Mouse (Mus musculus): ENCODE results near the gene Map2k3.

Gene Map2k3

GRCm38 (mm10) chr11:60955621-60956383 is 24.0 kb downstream of the Map2k3 start:
- in situ Hi-C loops (cut with MboI, MseI): no loop called here

- in situ Hi-C loops (cut with MboI, MseI): no loop called here
Measured at GRCm38 (mm10) chr11:60958948-60959347, 27.1 kb downstream of the Map2k3 start.

GRCm38 (mm10) chr11:60961176-60961575 is 29.3 kb downstream of the Map2k3 start:
- in situ Hi-C loops (cut with MboI, MseI): loop anchor here (5.0 kb wide), 1 partner anchor 46 kb away; no protein-coding TSS in a partner anchor

- in situ Hi-C loops (cut with MboI, MseI): loop anchor here (5.0 kb wide), 1 partner anchor 45 kb away; no protein-coding TSS in a partner anchor
Measured at GRCm38 (mm10) chr11:60962709-60963108, 30.9 kb downstream of the Map2k3 start.

GRCm38 (mm10) chr11:60966974-60967373 is 35.1 kb downstream of the Map2k3 start:
- in situ Hi-C loops (cut with MboI, MseI): no loop called here

DNA sequence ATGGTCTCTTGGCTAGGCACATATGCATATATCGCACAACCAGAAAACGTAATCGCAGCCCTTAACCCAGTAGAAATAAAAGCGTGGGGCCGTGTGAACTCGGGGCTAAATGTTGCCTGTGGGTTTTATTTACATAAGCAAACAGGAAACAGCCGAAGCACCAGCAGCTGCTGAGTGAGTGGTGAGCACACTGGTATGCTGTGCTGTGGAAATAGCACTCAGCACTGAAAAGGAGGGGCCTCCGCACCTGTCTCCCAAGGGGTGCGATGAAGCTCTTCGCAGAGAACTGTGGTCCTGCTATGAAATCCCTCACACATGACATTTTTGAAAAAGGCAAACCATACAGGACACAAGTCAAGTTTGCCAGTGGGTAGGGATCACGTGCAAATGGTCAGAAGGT is 43.3 kb downstream of the Map2k3 start:
- in situ Hi-C loops (cut with MboI, MseI): no loop called here

DNA sequence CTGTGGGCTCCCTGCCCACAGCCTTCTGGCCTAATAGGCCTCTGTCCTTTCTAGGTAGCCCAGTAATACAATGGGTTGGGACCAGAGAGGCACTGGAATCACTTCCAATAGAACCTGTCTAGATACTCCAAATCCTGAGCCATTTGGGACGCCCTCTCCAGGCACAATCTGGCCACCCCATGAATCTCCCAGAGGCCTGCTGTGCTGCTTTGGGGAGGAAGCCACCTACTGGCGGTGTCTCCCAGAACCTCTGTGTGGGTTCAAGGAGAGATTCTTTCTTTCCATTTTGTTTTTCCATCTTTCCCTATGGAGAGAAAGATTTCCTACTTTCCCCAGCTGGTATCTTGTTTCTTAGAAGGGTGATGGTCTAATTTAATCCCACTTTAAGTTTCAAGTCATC is 44.4 kb downstream of the Map2k3 start:
- in situ Hi-C loops (cut with MboI, MseI): no loop called here

- in situ Hi-C loops (cut with MboI, MseI): no loop called here
Measured at GRCm38 (mm10) chr11:60976742-60977141, 44.9 kb downstream of the Map2k3 start.

- in situ Hi-C loops (cut with MboI, MseI): no loop called here
Measured at GRCm38 (mm10) chr11:60977153-60977552, 45.3 kb downstream of the Map2k3 start.

GRCm38 (mm10) chr11:60978658-60979057 is 46.8 kb downstream of the Map2k3 start:
- in situ Hi-C loops (cut with MboI, MseI): no loop called here

GRCm38 (mm10) chr11:60979788-60980187 is 48.0 kb downstream of the Map2k3 start:
- in situ Hi-C loops (cut with MboI, MseI): no loop called here

DNA sequence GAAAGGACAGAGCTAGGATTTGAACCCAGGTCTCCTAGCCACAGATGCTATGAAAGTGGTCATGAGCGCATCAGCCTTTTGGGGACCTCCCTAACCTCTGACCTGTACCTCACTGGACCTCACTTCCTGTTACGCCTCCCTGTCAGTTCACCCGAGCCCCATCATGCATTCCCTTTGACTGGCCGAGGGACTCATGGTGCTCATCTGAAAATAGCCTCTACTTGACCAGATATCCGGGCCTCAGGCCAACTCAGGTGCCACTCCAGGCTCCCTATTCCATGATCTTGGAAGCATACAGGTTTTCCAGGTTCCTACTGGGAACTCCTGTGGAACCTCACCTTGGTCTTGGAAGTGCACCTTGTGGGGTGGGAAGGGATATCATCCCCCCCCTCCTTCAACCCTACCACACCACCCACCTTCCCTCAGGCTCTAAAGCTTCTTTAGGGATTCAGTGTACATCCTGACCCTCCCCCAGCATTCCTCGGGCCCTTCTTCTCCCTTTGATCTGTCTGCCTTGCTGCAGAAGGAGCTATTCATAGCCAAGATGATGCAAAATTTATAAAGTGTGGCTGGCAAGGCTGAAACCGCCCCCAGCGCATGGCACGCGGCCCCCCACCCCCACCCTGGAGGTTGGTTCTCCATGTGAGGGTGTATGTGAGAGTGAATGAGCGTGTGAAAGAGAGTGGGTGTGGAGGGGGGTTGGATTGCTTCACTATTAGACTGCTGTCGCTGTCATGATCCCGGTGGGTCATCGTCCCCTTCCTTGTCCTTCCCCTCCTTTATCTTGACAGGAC is 50.1 kb downstream of the Map2k3 start:
- in situ Hi-C loops (cut with MboI, MseI): no loop called here

DNA sequence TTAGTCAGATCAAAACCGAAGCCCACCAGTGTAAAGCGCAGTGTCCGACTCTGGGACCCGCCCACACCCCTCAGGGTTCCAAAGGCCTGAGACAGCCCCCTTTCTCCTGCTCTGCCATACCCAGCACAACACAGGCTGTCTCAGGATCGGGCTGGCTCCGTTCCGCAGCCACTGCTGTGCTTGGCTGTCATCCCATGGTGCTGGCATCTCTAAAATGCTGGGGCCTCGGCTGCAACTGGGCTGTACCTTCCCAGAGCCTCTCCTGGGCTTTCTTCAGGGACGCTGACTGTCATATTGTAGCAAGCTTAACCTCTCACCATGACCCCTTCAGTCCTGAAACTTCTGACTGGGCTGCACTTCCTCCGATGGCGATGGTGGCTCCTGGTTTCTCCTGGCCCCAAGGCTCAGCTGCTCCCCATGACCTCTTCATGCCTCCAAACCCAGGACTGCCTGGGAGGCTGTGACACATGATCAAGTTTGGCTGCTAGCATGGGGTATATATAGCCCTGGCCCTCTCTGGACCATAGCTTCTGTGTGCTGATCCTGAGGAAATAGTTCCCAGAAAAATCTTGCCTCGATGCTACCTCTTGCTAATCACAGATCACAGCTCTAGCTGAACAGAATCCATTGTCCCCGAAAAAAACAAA is 53.2 kb downstream of the Map2k3 start:
- in situ Hi-C loops (cut with MboI, MseI): no loop called here

DNA sequence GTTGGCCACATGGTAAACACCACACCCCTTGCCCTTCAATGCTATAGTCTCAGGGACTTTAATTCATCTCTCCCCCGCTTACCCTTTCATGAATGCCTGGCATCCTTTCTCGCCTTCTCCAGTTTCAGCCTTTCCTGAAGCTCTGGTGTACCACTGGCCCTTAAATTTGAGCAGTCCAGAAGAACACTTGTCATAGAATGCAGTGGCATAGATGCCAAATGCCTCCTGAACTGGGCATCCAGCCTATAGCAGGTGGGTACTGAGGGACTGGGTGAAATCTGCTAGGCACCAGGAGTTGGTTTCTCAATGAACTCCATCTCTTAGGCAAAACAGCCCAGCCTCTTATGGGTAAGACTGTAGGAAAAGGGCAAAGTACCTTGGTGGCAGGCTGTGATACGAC is 58.6 kb downstream of the Map2k3 start:
- in situ Hi-C loops (cut with MboI, MseI): no loop called here
